Mouse (Mus musculus): ENCODE measurements at regions not wholly inside any gene's neighbourhood (a gene's known extent, or its start where the extent isn't known, plus 50 kb on each side); places are given as distances from the start of the nearest gene placed in this dataset.

- no peak for TF ChIP-seq CTCF (conservative IDR thresholded peaks at IDR 0.05; ENCODE audit: low read length)
- TF ChIP-seq POU5F1 (IDR thresholded peaks at IDR 0.05; ENCODE audit: borderline replicate concordance, low read length): no peak
Observed at GRCm38 (mm10) chrX:10994910-10995309, 280.1 kb downstream of the Mid1ip1 start.

Data from E14TG2a.4 (cell line).